Mouse (Mus musculus) mature B cell (primary cell): ENCODE results near the gene Sipa1l1.

Experiments used
- in situ Hi-C: fragments of 300-500 bp; cut with MboI; formaldehyde crosslinking; loops from 2 replicates; pipeline ENCODE4 v1.14.3; 2019

Gene Sipa1l1

GRCm38 (mm10) chr12:82247371-82248258 lies 78.5 kb downstream of the Sipa1l1 start:
- in situ Hi-C loops = no loop called here

GRCm38 (mm10) chr12:82248501-82248900 lies 79.4 kb downstream of the Sipa1l1 start:
- in situ Hi-C loops = no loop called here

GRCm38 (mm10) chr12:82251328-82251727 lies 82.2 kb downstream of the Sipa1l1 start:
- in situ Hi-C loops = no loop called here

- in situ Hi-C loops = no loop called here
Measured at GRCm38 (mm10) chr12:82254076-82254475, 85.0 kb downstream of the Sipa1l1 start.

GRCm38 (mm10) chr12:82256012-82256411 lies 86.9 kb downstream of the Sipa1l1 start:
- in situ Hi-C loops = no loop called here

- in situ Hi-C loops = no loop called here
Measured at GRCm38 (mm10) chr12:82256921-82257500, 87.9 kb downstream of the Sipa1l1 start.

- in situ Hi-C loops = no loop called here
Measured at GRCm38 (mm10) chr12:82257994-82258785, 89.1 kb downstream of the Sipa1l1 start.

- in situ Hi-C loops = no loop called here
Measured at GRCm38 (mm10) chr12:82263443-82263842, 94.3 kb downstream of the Sipa1l1 start.

GRCm38 (mm10) chr12:82264083-82264851 lies 95.1 kb downstream of the Sipa1l1 start:
- in situ Hi-C loops = no loop called here

GRCm38 (mm10) chr12:82265335-82266274 lies 96.5 kb downstream of the Sipa1l1 start:
- in situ Hi-C loops = no loop called here

GRCm38 (mm10) chr12:82271447-82271846 lies 102.3 kb downstream of the Sipa1l1 start:
- in situ Hi-C loops = no loop called here

GRCm38 (mm10) chr12:82273503-82273902 lies 104.4 kb downstream of the Sipa1l1 start:
- in situ Hi-C loops = no loop called here

- in situ Hi-C loops = no loop called here
Measured at GRCm38 (mm10) chr12:82274576-82274975, 105.5 kb downstream of the Sipa1l1 start.

GRCm38 (mm10) chr12:82275767-82276166 lies 106.6 kb downstream of the Sipa1l1 start:
- in situ Hi-C loops = no loop called here

GRCm38 (mm10) chr12:82276591-82276990 lies 107.5 kb downstream of the Sipa1l1 start:
- in situ Hi-C loops = no loop called here

GRCm38 (mm10) chr12:82284617-82285016 lies 115.5 kb downstream of the Sipa1l1 start:
- in situ Hi-C loops = no loop called here

- in situ Hi-C loops = no loop called here
Measured at GRCm38 (mm10) chr12:82285018-82285417, 115.9 kb downstream of the Sipa1l1 start.

- in situ Hi-C loops = no loop called here
Measured at GRCm38 (mm10) chr12:82286068-82286467, 116.9 kb downstream of the Sipa1l1 start.

- in situ Hi-C loops = no loop called here
Measured at GRCm38 (mm10) chr12:82286804-82287203, 117.7 kb downstream of the Sipa1l1 start.

GRCm38 (mm10) chr12:82293545-82294247 lies 124.6 kb downstream of the Sipa1l1 start:
- in situ Hi-C loops = no loop called here
